Mouse (Mus musculus) CD4-positive, CD25-positive, alpha-beta regulatory T cell (primary cell): Measurements from ENCODE around the gene 3110082I17Rik. TPM values are rescaled to one million over a fixed set of nuclear protein-coding genes. Genes with fewer than 3 reads are reported as not detected.

Experiments used
- polyA plus RNA-seq: library from polyadenylated mRNA; unstranded; fragments of 100-300 nt; shearing (Covaris generic); gene quantifications from one replicate; pipeline ENCODE4 v1.2.1, GENCODE M21; 2017

3110082I17Rik gene
- polyA plus RNA-seq: 8.8 TPM

GRCm38 (mm10) chr5:139460384-139461067 lies at the start of gene 3110082I17Rik:
TSS of gene 3110082I17Rik (minus strand) at chr5:139460527.

GRCm38 (mm10) chr5:139484185-139484814 lies 24.0 kb upstream of the 3110082I17Rik start, which contains the start of gene Zfand2a:
TSS of gene Zfand2a (minus strand) at chr5:139484549.

GRCm38 (mm10) chr5:139423026-139423865 lies 37.1 kb downstream of the 3110082I17Rik start, which contains the start of gene Gper1:
TSS of gene Gper1 (plus strand) at chr5:139423151.

GRCm38 (mm10) chr5:139404801-139405401 lies 55.4 kb downstream of the 3110082I17Rik start, which contains the start of gene C130050O18Rik:
TSS of gene C130050O18Rik (plus strand) at chr5:139405280.

GRCm38 (mm10) chr5:139377468-139378270 lies 82.7 kb downstream of the 3110082I17Rik start, which contains the start of gene Gpr146:
TSS of gene Gpr146 (plus strand) at chr5:139377697.

GRCm38 (mm10) chr5:139352317-139352716 lies 108.0 kb downstream of the 3110082I17Rik start, which contains the start of gene Cyp2w1:
TSS of gene Cyp2w1 (plus strand) at chr5:139352617.

GRCm38 (mm10) chr5:139351134-139351533 lies 109.2 kb downstream of the 3110082I17Rik start, which contains the start of gene Cox19:
TSS of gene Cox19 (minus strand) at chr5:139351418.

GRCm38 (mm10) chr5:139325395-139325966 lies 134.8 kb downstream of the 3110082I17Rik start, which contains the start of gene Adap1:
TSS of gene Adap1 (minus strand) at chr5:139325622.

Other genes starting within 250 kb of the 3110082I17Rik start
- gene Get4, start 208.2 kb downstream of the 3110082I17Rik start, polyA plus RNA-seq: 142 TPM
- 28.1 TPM for gene Adap1, start 134.9 kb downstream of the 3110082I17Rik start, polyA plus RNA-seq
- 53.2 TPM for gene Cox19, start 109.1 kb downstream of the 3110082I17Rik start, polyA plus RNA-seq
- not detected for gene Cyp2w1, start 107.9 kb downstream of the 3110082I17Rik start, polyA plus RNA-seq
- gene Gpr146, start 82.8 kb downstream of the 3110082I17Rik start, polyA plus RNA-seq: 30.8 TPM
- 0.11 TPM for gene C130050O18Rik, start 55.2 kb downstream of the 3110082I17Rik start, polyA plus RNA-seq
- gene Gper1, start 37.4 kb downstream of the 3110082I17Rik start, polyA plus RNA-seq: not detected
- gene Zfand2a, start 24.0 kb upstream of the 3110082I17Rik start, polyA plus RNA-seq: 13.1 TPM
- not detected for gene Uncx, start 83.0 kb upstream of the 3110082I17Rik start, polyA plus RNA-seq